Comparison of ENCODE assay signal across 28 mouse cellular contexts in genomic region chr16:11429784-11430183, GRCm38 (mm10).
A peak's percentile ranks its signal among the peaks of the same experiment; 100 is the strongest.
DNase-seq lines count a peak whose midpoint lies in the region; ATAC-seq and TF ChIP-seq lines count a peak whose summit lies in the region.
"Had no signal": no experiment of that assay in that cellular context is flagged by ENCODE, and none has a peak within 500 bp of the region (broad histone marks: within the 10 kb centered on the region; RNA-seq: fewer than 3 reads in every experiment).

No protein-coding gene starts in this region.

- ATAC-seq in Patski, result peak; percentile 42
- ATAC-seq: activated CD4-positive, CD25-positive, alpha-beta regulatory T cell, adult 4 months; forebrain, embryonic 15.5 days; intestine, embryonic 15.5 days had no signal

- DNase-seq in layer of hippocampus, adult 2 months (ENCODE audit: low spot score in 2 of 2), result no peak
- no peak for DNase-seq in layer of hippocampus, adult 18-20 months (ENCODE audit: low spot score in 2 of 2)
- peak; percentile 94 for DNase-seq in 416B (ENCODE audit: low read depth)
- DNase-seq in Patski (ENCODE audit: low read depth, low spot score), result peak; percentile 28
- no peak for DNase-seq in kidney, postnatal 10 days
- DNase-seq in spleen, postnatal 14 days (ENCODE audit: low spot score in 2 of 2), result no peak
- no peak for DNase-seq in cerebellum, adult 9-11 months
- DNase-seq: adrenal gland, adult 8-10 months; adrenal gland, postnatal 25 days; cerebellum, adult 11-12 months; cerebellum, adult 9-10 months; cerebellum, postnatal 36 days; embryo, embryonic 11 days; gastrocnemius, postnatal 25 days; heart, adult 18-20 months; heart, postnatal 14 days; heart, postnatal 4 days had no signal

- CTCF ChIA-PET in Patski (lab: Charles Lee), result interaction anchor here (0.8 to 2.3 kb wide), 5 partner anchors 9 to 385 kb away, joined by 3 to 9 read pairs (median 3); no protein-coding TSS in a partner anchor

- in situ Hi-C loops in Patski (cut with MboI; ENCODE audit: low pct_unique_long_range_greater_than_20kb), result no loop called here

- no peak for TF ChIP-seq CTCF in layer of hippocampus, adult 2 months (conservative IDR thresholded peaks at IDR 0.05)
- no peak for TF ChIP-seq CTCF in Patski (IDR thresholded peaks at IDR 0.05)

- POLR2A ChIA-PET in Patski (lab: Charles Lee), result no interaction called here

- no peaks in the 10 kb centered on the region for H3K27me3 ChIP-seq in Patski
- H3K27me3 ChIP-seq: embryonic facial prominence, embryonic 13.5 days; forebrain, embryonic 12.5 days; forebrain, embryonic 15.5 days; heart, embryonic 13.5 days; hindbrain, embryonic 12.5 days; hindbrain, embryonic 15.5 days; intestine, embryonic 15.5 days had no signal

- H3K27ac ChIP-seq in layer of hippocampus, adult 2 months, result peak overlapping the region; percentile 43
- H3K27ac ChIP-seq: embryonic facial prominence, embryonic 10.5 days; embryonic facial prominence, embryonic 13.5 days; forebrain, embryonic 12.5 days; forebrain, embryonic 15.5 days; heart, embryonic 10.5 days; heart, embryonic 13.5 days; hindbrain, embryonic 12.5 days; hindbrain, embryonic 15.5 days; intestine, embryonic 15.5 days had no signal

- no peak overlapping the region for H3K4me3 ChIP-seq in layer of hippocampus, adult 2 months
- H3K4me3 ChIP-seq: embryonic facial prominence, embryonic 10.5 days; embryonic facial prominence, embryonic 13.5 days; erythroblast, embryonic 14.5 days; forebrain, embryonic 12.5 days; forebrain, embryonic 15.5 days; heart, embryonic 10.5 days; heart, embryonic 13.5 days; hindbrain, embryonic 12.5 days; hindbrain, embryonic 15.5 days; intestine, embryonic 15.5 days had no signal

Comparison
In these comparisons a context has a peak if more than half of its experiments do, and no peak if none do; other contexts are left out.
1. DNase-seq: peak in 416B (single experiment) and Patski (single experiment); none in layer of hippocampus, adult 2 months (0 of 2), layer of hippocampus, adult 18-20 months (0 of 2), kidney, postnatal 10 days (single experiment), spleen, postnatal 14 days (0 of 2) and cerebellum, adult 9-11 months (single experiment).